Mouse (Mus musculus): ENCODE data around the gene Dmd.

Dmd gene

DNA sequence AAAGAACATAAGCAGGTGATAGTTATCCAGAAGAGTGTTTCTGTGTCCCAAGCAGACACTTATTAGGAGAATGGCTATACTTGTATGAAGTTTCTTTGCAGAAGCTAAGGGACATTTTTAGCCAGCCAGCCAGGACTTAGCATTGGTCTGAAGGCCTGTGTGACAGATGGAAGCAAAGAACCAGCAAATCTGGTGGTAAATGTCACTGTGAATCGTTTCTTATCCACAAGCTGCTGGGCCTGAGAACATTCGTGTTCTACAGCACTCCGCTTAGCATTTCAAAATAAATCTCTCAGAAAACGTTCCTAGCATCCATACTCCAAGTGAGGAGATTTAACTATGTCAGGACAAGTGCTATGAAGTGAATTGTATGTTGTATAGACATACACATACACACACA lies 1486.9 kb downstream of the Dmd start:
- DNase-seq, result no peak

- DNase-seq, result no peak
Measured at GRCm38 (mm10) chrX:84436556-84436955, 1487.9 kb downstream of the Dmd start.

- no peak for DNase-seq
Measured at GRCm38 (mm10) chrX:84442996-84443395, 1494.3 kb downstream of the Dmd start.

DNA sequence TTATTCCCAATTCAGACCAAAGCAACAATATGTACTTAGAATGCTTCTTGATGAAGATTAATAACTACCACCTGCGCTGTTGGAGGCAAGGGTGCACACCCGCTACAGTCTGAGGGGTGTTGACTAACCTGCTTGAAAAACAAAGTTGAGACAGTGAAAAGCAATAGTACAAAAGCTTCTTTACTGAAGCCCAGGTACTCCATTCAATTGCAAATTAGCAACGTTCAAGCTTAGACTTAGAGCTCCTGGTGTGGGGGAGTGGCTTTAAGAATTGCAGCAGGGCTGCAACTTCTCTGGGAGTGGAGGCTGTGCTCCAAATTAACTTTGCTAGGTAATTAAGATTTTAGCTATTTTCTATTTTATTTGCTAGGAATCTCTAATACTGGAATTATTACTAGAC lies 1495.3 kb downstream of the Dmd start:
- no peak for DNase-seq

DNA sequence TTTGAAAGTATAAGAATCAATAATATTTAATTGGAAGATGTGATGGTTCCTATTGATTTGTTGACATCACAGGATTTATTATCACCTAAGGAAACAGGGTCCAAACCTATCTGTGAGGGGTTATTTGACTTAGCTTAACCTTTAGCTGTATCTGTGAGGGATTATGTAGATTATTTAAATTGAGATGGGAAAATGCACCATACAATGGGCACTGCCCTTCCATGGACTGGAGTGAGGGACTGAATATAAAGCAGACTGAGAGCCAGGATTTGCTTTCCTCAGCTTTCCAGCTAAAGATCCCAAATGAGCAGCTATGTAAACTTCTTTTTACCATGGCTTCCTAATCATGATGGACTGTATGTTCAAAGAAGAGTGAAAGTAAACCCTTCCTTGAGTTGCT lies 1496.0 kb downstream of the Dmd start:
- no peak for DNase-seq

- no peak for DNase-seq
Measured at GRCm38 (mm10) chrX:84454473-84454872, 1505.8 kb downstream of the Dmd start.

DNA sequence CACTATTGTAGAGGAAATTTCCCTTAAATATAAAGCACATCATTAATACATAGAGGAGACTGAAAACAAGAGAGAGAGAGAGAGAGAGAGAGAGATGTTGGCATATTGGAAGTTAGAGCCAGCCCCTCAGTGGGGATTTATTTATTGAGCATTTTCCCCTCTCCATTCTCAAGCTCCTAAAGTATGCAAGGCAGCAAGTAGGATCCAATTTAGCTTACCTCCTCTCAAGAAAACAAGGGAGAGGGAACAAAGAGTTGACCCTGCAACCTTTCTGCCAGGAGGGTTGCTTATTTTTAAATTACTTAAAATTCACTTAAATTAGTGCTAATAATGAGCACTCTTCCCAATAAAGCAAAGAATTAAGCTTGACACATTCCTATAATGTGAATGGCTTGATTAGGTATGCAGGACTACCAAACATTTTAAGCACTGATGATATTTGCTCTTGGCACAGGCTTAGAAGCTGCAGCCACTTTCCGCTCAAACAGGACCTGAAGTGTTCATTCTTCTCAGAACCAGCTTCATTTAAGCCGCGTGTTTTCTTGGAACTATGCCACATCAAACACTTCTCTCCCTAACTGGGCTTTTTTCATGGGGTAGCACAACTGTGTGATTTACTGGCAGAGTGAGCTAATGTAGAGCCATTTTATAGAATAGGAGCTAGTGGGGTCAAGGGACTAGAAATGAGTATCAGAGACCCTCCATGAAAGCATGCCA lies 1566.1 kb downstream of the Dmd start:
- no peak for DNase-seq

GRCm38 (mm10) chrX:84551995-84552394 lies 1603.3 kb downstream of the Dmd start:
- DNase-seq, result no peak

DNA sequence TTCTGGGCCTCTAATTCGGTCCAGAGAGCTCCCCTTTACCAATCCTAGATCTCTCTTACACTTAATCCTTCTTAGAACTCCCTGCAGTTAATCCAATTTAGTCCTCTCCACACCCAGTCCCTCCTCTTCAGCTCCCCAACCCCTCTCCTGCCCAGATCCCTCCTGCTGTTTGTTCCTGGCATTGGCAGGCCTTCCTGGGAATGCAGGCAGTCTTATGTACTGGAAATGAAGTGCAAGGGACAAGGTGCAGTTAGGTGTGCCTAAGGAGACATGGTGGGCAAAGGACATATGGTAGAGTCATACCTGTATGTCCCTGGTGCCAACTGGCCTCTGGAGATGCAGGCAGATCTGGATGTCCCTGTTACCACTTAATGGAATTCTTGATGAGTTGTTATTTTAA lies 1604.8 kb downstream of the Dmd start:
- no peak for DNase-seq

DNA sequence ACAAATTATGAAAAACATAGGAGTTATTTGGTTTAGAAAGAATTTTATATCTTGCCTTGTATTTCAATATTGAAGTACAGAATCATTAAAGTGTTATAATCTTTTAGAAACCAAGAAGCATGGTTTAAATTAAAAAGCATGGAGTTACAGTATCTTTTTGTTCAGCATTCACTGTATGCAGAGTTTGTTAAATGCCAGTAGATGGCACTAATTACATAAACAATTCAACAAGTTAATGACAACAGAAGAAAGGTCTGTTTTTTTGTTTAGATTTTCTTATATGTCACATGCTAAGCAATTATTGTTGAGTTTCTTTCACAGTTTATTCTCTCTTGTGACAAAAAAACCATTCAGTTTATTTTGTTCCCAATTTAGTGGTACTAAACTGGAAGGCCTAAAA lies 1649.8 kb downstream of the Dmd start:
- DNase-seq, result no peak

- DNase-seq, result peak; percentile 27
Measured at GRCm38 (mm10) chrX:84640446-84640845, 1691.8 kb downstream of the Dmd start.

DNA sequence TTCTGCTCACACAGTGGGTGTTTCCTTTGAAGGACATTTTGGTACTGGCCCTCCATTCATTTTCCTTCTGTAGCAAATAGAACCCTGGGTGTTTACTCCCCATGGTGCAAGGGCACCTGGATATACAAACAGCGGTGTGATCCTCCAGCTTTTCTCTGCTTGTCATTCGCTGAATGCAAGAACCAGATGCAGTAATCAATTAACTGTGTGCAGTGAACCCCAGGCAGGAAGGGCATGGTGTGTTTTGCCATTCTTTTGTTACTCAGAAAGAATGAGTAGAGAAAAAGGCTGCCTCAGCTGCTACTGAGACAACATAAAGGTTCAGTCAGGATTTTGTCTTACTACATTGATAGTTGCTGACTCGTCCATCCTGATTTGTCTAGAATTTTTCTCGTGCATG lies 1799.0 kb downstream of the Dmd start:
- DNase-seq, result no peak

GRCm38 (mm10) chrX:84860012-84860647 lies 1911.5 kb downstream of the Dmd start:
- DNase-seq, result peak; percentile 85

GRCm38 (mm10) chrX:84873090-84873489 lies 1924.4 kb downstream of the Dmd start:
- no peak for DNase-seq

DNA sequence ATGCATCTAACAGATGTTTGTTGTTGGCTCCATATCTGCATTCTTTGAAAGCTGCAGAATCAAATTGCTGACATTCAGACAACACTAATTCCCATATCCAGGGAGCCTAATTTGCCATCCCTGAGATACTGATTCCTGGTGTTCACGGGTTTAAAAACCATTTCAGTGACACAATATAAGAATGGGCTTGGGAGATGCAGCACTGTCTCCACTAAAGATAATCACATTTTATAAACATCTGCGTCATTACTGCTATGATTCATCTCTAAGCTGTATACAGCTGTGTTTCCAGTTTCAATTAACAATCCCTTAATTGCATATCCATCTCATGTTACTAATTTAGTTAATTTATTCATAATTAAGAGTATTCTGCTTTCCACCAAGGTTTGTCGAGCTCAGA lies 1929.5 kb downstream of the Dmd start:
- no peak for DNase-seq

DNA sequence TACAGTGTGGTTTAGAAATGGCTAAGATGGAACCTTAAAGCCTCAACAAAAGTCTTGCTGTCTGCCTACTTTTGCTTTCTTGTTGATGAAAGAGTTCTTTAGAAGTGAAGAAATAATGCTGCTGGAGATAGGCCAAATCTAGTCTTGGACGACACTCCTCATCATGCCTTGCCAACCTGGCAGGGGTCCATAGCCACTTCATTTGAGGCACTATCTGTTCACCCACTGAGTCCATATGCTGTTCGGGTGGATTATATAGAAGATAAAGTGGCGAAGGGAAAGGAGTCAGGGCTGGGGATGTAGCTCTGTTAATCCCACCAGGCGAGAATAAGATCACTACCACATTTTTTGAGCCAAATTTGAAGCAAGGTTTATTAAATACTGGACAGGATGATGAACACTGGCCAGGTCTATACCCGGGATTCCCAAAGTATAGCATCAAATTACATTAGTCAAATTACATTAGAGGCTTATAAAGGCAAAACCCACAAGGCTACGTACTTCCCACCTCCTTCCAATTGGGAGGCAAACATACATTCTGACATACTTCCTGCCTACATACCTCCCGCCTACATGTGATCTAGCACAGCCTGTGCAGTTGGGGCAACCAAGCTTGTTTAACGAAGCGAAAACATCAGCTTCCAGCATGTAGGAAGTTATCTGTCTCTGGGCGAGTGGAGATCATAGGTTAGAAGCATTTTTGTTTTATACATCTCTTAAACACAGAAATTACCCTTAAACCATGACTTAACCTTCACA lies 1984.2 kb downstream of the Dmd start:
- no peak for DNase-seq

DNA sequence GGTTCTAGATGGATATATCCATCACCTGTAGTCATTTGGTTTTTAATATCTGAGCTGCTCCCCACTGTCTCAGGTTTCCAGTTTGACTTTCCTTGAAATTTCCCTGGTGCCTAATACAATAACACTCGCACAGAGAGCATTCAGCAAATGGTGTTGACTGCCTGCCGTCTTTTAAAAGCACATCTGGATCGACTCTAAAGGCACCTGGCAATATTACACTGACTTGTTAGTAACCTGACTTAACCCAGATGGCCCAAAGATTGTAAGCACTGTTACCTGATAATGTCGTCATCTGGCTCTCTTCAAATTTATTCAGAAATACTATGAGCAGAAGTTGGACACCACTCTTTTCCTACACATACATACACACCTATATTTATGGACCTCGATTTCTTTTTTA lies 2011.9 kb downstream of the Dmd start:
- DNase-seq, result no peak

DNA sequence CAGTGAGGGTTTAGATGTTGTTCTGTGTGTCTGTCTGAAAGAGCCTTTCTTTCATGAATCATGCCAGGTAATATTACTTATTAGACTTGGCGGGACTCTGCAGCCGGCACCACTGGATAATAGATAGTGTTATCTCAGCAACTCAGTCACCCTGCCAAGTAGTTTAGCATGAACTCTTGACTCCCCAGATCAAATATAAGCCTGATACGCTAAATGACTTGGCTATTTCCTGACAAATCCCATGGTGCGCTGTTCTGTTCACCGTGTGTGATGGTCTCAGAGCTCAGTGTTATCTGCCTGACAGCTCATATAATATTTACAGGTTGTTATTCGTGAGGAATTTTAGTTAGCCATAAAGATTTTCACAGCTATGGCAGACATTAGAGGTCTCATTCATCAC lies 2012.3 kb downstream of the Dmd start:
- DNase-seq, result no peak

DNA sequence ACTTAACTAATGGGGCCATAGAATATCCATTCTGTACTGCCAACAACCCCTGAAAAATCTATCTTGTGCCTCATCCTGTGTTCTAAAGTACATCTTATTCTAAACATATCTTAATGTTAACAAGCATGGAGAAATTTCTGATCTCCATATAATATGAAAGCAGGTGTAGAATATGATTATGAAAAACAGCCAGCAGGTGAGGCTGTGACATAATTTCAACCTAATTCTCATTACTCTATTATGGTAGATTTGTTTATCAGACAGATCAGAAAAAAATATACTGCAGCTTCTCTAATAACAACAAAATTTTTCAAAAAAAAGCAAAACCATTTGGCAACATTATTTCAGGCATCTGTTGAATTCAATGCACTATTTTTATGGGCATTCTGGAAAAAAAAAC lies 2059.6 kb downstream of the Dmd start:
- DNase-seq, result no peak

DNA sequence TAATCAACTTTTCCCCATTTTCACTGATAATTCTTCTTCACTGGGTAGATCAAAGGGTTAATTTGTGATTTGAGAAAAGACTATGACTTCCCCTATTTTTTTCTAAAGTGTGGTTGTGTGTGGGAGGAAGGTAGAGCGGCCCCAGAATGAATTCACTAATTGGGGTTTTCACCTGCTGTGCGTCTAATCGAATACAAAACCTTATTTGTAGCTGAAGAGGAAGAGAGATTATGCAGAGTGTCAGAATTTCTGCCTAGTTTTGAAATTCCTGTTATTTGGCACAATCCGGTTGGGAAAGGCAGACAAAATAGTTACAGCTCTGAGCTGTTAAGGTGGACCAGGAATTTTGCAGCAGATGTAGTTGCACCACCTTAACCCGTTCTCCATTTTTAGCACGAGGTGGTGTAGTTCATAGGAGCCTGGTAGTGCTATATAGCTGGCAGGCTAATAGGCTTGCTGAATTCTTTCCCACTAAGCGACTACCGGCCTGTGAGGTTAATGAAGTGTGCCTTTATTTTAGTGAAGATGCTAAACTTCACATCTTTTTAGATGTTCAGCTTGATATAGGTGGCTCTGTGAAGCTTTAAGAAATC lies 2092.9 kb downstream of the Dmd start:
- no peak for DNase-seq

- no peak for DNase-seq
Measured at GRCm38 (mm10) chrX:85046631-85047030, 2098.0 kb downstream of the Dmd start.

- peak; percentile 97 for DNase-seq
Measured at GRCm38 (mm10) chrX:85048141-85049110, 2099.8 kb downstream of the Dmd start.

DNA sequence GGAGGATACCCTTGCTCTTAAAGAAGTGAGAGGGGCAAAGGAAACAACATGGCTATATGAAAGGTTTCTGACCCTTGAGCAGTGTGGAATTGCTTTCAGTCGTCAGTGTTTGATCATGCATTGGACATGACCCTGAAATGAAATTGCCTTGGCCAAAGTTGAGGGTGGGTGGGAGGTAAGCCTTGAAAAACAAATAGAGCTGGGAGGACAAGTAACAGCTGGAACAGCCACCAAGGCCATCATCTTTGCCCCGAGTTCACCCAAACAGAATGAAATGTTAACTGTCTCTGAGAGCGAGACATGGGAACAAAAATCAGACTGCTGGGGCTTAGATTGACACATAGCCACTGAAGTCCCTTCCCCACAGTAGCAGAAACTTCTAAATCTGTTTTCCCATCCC lies 2100.9 kb downstream of the Dmd start:
- DNase-seq, result no peak
